Mouse (Mus musculus): ENCODE results near the gene Timm9. TPM values are rescaled to one million over a fixed set of nuclear protein-coding genes. Genes with fewer than 3 reads are reported as not detected.

Timm9 gene
- total RNA-seq (2021) = 10 to 100 TPM; 53.4 to 55.1 TPM
- long read RNA-seq, experiment 1, transcript Timm9-201 (4 exons, 794 nt) = minor isoform, 5 of 26 reads
- long read RNA-seq, experiment 1, transcript Timm9-207 (5 exons, 718 nt) = major isoform, 12 of 26 reads
- long read RNA-seq, experiment 1, partial matches to known transcripts = 0 of 26 reads
- long read RNA-seq, experiment 1, other reads (novel, unspliced or antisense) = 8 of 26 reads
- long read RNA-seq, experiment 2, transcript Timm9-207 (5 exons, 718 nt) = major isoform, 15 of 30 reads
- long read RNA-seq, experiment 2, transcript Timm9-201 (4 exons, 794 nt) = minor isoform, 6 of 30 reads
- long read RNA-seq, experiment 2, partial matches to known transcripts = 2 of 30 reads
- long read RNA-seq, experiment 2, other reads (novel, unspliced or antisense) = 4 of 30 reads

DNA sequence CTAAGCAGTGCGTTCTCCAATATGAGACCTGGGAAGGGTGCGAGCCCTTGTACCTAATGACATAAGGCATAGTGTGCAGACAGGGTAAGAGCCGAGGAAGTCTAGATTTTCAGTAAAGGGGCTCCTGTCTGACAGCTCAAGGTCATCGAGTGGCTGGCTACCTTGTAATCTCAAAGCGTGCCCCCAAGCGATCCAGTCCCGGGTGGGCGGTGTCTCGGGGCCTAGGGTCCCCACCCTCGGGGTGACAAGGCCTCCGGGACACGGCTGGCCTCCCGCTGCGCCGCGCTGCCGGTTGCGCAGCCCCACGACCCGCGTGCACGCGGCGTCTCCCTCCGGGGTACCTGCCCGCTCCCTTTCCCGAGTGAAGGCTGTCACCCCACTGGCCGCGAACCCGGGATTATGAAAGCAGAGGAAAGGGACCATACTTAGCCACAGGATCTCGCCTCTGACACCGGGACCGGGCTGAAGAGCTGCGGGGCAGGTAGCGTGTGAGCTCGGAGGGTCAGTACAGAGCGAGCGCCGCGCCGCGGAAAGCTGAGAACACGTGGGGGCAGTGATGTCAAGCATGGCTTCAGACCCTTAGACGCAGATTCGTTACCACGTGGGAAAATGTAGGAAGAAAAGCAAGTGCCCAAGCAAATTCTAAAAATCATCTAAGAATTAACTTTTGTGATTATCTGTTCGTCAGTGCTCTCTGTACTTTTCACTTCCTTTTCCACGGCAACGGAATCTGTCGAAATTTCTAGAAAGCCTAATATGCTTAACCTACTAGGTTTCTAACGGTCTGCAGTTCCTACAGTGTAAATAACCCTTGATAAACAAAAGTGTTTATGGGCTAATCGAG is at the start of gene Timm9, which contains the start of gene 2700049A03Rik:
Gene Timm9, minus strand, starts transcription at position 555 of the 844 bp plus-strand sequence.
Gene 2700049A03Rik, plus strand, starts transcription at position 719 of the 844 bp plus-strand sequence.
- DNase-seq (ENCODE audit: low spot score in 2 of 2) = peak; percentile 49 to 61

DNA sequence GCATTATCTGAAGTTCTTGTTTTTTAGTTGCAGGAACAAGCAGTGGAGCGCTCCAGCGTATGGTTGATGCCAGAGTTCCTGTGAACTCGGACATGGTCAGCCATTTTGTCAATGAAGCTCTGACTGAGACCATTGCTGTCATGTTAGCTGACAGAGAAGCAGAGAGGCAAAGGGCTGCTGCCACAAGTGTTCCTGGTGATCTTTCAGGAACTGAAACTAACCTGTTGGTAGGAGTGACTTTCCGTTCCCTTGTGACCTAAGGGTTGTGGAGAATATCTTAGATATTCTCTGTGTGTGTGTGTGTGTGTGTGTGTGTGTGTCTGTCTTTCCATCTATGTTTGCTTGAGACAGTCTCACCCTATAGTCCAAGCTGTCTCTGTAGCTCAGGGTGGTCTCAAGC is 47.9 kb upstream of the Timm9 start:
- no peak for DNase-seq (ENCODE audit: low spot score in 2 of 2)

DNA sequence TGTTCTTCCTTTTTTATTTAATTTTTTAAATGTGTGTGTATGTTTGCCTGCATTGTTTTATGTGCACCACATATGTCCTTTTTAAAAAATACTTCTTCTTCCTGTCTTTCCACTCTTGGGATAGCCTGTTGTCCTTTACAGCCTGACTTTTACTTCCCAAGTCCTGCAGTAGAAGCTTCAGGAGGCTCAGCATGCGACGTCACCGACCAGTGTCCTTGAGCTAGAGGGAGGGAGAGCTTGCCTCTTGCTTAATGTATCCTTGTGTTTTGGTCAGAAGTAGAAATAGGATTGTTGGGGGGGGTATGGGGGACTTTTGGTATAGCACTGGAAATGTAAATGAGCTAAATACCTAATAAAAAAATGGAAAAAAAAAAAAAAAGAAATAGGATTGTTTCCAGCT is 47.3 kb upstream of the Timm9 start:
- no peak for DNase-seq (ENCODE audit: low spot score in 2 of 2)

DNA sequence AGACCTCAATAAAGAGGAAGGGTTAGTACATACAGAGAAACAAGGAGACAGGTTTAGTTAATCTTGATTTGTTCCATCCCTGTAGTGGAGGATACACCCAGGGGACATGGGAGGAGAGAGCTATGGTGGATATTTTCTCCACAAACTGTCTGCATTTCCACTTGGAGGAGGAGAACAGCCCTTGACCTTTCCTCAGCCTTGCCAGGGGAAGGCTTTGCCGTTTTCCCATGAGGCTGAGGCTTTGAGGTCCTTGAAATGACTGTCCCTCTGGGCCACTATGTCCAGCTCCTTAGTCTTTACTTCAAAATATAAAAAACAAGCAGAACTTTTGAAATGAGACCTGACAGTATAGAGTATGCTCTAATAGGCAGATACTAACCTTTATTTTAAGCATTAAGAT is 33.4 kb upstream of the Timm9 start:
- DNase-seq (ENCODE audit: low spot score in 2 of 2) = no peak

DNA sequence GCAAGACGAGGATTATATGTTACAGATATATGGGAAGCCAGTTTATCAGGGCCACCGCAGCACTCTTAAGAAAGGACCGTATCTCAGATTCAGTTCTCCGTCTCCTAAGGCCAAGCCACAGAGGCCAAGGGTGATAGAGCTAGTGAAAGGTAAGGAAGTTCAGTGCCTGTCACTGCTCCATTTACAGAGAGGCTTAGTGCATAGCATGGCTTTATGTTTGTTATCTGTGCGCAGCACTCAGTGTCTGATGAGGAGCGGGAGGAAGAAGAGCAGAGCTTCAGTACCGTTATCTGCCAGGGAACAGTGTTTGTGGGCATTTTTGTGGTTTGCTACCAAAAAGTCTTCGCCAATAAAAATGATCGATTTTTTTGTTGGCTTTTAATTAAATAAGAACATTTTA is 27.9 kb upstream of the Timm9 start:
- no peak for DNase-seq (ENCODE audit: low spot score in 2 of 2)

DNA sequence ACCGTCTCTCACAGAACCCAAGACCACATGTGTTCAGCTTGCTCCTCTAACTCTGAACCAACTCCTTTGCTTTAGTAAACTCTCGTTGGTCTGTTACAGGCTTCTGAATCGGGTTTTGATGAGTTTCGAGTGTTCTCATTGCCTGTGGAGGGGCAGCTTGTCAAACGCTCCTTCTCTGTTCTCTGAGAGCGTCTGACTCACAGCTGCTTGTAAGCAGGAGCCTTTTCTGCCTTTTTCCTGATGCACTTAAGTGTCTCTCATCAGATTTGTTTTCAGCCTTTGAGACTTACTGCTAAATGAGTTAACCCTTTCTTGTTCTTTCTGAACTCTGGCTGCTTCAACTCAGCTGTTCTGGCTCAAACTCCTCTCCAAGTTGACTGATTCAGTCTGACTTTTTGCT is 21.5 kb upstream of the Timm9 start:
- no peak for DNase-seq (ENCODE audit: low spot score in 2 of 2)

DNA sequence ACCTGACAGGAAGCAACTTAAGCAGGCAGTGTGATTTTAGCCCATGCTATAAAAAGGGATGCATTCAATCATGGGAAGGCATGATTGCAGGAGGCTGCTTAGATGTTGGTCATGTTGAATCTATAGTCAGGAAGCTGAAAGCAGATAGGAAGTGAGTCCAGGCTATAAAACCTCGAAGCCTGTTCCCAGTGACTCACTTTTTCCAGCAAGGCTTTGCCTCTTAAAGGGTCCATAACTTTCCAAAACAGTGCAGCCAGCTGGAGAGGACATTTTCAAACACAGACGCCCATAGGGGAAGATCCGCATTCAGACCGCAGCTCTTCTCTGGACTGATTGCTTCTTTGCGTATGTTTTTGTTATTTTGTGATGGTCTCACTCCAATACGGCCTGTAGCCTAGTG is 18.5 kb upstream of the Timm9 start:
- no peak for DNase-seq (ENCODE audit: low spot score in 2 of 2)

DNA sequence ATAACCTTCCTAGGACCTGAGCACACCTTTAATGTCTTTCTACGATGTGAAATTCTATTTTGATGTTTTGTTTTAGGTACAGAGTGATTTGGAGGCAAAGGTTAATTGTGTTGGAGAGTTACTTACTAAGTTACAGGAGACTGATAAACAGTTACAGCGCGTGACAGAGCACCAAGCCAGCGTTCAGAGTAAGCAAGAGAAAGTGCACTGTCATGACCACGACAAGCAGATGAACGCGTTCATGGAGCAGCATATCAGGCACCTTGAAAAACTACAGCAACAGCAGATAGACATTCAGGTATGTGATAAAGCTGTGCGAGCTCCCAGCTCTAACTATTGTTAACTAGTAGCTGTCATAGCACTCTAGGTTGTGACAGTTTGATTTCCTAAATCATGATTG is 13.7 kb upstream of the Timm9 start:
- no peak for DNase-seq (ENCODE audit: low spot score in 2 of 2)

DNA sequence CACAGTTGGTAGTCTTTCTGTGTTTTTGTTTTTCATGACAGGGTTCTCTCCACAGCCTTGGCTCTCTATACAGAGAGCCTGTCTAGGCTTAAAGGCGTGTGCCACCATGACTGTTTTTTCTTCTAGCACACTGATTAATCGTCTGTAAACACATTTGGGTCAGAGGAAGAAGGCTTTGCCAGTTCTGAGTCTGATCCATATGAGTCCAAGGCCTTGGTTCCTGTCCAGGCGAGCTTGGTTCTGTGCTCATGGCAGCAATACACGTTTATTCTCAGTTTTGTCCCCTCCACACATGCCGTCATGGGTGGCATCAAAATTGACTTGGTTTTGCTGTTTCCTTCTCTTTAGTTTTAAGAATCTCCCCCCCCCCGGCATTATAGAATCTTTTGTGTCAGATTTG is 13.0 kb upstream of the Timm9 start:
- no peak for DNase-seq (ENCODE audit: low spot score in 2 of 2)

DNA sequence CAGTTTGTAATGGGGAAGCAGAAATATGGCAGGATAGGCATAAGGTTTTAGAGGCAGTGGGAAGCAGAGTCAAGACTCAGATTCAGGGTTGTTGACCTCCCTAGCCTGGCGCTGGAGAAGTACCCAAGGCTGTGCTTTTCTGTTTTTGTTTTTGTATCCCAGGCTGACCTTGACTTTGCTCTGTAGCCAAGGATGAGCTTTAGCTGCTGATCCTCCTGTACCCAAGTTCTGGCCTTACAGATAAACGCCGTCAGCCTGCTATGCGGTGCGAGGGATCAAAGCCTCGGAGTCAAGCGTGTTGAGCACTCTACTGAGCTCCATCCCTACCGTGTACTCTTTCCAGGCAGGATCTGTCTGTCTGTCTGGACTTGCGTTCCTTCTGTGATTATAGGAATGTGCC is 12.3 kb upstream of the Timm9 start:
- no peak for DNase-seq (ENCODE audit: low spot score in 2 of 2)

DNA sequence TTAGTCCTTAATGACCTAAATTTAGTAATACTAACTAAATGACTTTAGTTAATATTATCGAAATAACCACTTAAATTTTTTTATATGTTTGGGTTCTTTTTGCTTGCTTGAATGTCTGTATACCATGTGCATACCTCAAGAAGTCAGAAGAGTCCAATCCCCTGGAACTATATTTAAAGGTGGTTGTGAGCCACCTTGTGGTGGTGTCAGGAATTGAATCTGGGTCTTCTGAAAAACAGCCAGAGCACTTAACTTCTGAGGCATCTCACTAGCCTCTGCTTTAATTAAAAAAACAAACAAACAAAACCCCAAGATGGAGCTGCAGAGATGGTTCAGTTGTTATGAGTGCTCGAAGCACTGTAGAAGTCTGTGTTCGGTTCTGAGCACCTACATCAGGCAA is 11.2 kb upstream of the Timm9 start:
- peak in 1 of 2 experiments; percentile 19 for DNase-seq (ENCODE audit: low spot score in 2 of 2)

DNA sequence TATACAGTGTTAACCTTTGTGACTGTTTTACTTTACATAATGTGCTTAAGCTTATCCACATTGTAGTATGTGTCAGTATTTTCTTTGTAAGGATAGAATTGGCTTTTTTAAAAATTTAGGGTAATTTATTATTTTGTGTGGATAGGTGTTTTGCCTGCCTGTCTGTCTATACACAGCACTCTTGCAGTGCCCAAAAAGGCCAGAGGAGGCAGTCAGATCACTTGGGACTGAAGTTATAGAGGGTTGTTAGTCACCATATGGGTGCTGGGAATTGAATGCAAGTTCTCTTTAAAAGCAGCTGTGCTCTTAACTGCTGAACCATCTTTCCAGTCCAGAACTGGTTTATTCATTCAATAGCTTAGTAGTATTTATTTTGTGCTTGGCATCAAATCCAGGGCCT is 4.7 kb upstream of the Timm9 start:
- DNase-seq (ENCODE audit: low spot score in 2 of 2) = no peak

DNA sequence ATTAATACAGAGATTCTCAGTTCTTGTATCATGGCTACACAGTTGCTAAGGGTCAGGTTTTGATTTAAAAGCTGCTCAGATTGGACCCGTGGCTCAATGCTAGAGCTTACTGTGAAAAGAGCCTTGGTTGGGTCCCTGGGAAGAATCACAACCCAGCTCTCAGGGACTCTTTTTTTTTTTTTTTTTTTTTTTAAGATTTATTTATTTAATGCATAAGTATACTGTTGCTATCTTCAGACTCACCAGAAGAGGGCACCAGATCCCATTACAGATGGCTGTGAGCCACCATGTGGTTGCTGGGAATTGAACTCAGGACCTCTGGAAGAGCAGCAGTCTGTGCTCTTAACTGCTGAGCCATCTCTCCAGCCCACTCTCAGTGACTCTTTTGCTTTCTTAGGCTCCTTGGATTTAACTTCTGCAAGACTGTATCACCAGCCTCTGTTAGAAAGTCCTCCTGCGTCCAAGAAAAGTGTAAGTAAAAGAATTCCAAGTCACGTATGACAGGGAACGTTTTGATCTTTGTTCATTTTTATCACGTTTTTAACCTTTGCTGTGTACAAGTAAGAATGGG is 2.9 kb upstream of the Timm9 start:
- no peak for DNase-seq (ENCODE audit: low spot score in 2 of 2)

DNA sequence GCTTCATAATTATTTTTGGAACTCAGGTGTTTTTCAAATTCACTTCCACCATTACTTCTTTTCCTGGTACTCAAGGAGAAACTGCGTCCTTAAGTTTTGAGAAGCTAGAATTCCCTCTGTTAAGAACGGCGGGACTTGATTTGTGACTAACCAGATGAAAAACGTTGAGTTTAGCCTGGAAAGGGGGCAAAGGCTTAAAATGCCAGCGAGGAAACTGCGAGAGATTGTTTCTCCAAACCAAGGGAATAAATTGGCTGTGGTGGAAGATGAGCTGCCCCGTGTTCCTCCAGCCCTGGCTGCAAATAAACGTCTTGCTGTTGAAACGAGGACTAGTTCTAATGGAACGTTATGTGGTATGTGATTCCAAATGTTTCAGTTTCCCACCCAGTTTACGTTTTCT is 1.2 kb upstream of the Timm9 start:
- DNase-seq (ENCODE audit: low spot score in 2 of 2) = no peak

DNA sequence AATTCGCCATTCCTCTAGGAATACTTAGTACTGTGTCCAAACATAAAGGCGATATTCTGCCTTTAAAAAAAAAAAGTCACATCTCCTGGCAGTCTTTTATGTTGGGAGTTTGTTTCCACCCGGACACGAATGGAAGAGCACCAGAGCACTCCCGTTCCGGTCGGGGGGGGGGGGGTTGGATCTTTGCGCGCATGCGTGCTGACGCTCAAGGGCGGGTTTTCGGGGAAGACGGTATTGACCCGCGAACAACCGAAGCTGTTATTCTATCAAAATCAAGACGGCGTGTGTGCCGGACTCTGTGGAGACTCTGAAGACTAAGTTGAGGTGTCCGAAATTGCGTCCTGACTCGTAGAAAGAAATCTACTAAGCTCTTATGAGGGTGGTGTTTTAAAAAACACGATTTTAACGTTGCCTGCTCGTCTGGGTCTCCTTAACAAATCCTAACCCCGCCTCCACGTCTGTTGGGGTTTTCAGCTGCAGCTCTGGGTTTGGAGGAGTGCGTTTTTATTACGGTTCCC is 549 bp upstream of the Timm9 start:
- DNase-seq (ENCODE audit: low spot score in 2 of 2) = peak; percentile 56 to 77

DNA sequence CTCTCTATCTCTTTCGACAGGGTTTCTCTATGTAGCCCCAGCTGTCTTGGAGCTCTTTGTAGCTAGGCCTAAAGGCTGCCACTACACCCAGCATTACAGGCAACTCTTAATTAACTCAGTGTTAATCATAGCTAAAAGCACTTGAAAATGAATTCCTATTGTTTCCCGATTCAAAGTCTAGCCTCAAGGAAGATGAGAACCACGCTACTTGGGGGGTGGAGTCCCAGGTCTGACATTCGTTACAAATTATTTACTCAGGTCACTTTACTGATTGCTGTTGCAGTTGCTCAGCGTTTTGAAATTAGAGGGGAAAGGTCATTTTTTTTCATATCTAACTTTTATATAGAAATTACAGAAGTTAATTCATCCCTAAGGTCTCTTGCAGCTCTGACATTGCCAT is 903 bp downstream of the Timm9 start:
- DNase-seq (ENCODE audit: low spot score in 2 of 2) = no peak

DNA sequence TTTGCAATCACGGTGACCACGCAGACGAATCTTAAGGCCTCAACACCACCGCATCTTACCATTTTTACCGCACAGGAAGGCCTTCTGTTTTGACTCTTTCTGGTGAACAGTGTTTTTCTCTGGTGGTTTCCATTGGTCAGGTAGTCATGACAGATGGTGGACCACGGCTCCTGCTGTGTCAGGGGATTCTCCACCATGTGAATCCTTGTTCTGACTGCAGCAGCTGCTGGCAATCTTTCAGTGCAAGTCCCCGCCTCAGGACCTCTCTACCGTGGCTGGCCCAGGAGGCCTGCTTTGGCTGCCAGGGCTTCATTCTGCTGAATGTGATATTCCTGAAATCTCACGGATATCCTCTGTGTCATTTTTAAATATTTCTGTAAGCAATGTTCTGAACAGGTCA is 13.2 kb downstream of the Timm9 start:
- DNase-seq (ENCODE audit: low spot score in 2 of 2) = no peak

DNA sequence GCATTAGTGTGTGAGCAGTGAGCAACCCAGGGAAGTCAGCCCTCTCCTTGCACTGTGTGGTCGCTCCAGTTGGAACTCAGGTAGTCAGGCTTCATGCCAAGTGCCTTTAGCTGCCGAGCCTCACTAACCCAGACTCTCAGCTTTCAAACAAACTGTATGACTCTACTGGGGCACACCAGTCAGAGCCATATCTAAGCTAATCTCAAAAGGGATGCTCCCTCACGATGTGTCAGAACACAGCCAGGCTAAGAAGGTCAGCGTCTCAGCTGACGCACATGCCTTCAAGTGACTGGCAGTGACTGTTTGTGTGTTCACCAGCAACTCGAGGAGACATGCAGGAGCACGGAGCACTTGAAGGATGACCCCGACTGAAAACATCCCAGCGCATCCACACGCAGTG is 13.8 kb downstream of the Timm9 start:
- no peak for DNase-seq (ENCODE audit: low spot score in 2 of 2)

DNA sequence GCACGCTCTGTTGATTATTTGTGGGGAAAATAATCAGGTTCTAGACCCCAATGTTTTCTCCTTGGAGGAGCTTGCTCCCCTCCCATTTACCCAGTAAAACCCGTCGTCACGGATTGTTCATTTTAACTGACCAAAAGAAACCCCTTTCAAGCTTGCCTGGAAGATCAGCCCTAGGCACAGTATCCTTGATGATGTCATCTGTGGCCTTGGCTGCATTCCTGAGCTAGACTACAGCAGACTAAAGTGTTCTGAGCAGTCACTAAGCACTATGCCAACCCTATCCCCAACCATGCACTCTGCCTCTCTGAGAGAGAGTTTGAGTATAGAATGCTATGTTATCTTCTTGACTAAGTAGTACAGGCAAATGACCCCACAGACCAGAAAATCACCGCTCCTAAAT is 20.1 kb downstream of the Timm9 start:
- no peak for DNase-seq (ENCODE audit: low spot score in 2 of 2)

DNA sequence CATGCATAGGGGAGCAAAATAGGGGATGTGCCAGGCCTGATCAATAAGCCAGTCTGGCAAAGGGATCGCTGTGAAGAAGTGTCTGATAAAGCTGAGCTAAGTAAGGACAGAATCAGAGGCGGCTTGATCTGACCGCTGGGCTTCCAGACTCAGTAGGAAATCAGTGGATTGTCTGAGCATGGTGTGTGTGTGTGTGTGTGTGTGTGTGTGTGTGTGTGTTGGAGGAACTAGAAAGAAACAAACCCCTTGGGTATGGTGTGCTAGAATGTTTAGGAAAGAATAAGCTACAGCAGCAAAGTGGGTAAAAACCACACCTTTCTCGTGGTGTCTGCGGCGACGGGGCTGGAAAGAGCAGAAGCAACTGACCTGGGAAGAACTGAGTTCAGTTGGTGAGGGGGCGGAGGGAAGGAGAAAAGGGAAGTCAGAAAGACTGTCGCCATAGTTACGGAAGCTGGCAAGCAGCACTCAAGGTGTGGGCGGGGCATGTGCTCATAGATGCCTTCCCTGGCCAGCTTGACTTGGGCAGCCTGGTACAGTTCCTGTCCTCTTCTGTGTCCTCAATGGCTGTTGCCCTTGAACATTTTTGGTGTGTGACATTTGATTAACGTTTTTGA is 22.7 kb downstream of the Timm9 start:
- no peak for DNase-seq (ENCODE audit: low spot score in 2 of 2)

DNA sequence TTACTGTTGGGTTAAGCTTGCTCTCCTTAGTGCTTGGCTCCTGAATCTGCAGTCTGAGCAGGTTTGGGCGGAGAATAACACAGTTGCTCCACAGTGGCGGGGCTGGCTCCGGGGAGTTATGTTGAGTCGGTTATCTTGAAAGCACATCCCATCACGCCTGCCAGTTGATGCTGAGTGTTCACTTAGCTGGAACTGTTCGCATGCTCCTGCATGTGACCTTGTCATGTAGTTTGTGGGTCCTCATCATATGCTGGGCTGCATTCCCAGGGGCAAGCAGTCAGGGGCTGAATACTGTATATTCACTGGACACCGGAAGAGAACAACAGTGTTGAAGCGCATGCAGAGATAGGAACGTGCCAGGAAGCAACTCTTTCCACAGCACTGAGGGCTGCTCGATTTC is 23.4 kb downstream of the Timm9 start:
- no peak for DNase-seq (ENCODE audit: low spot score in 2 of 2)
